Mouse (Mus musculus) mesoderm, embryonic 11.5 days (tissue): ENCODE data around the gene Matn3.

ENCODE experiments used
- DNase-seq: peaks from one replicate; pipeline ENCODE4 v3.0.0-alpha.2; 2012; ENCODE audit warnings: low read depth, low spot score

The Matn3 gene

DNA sequence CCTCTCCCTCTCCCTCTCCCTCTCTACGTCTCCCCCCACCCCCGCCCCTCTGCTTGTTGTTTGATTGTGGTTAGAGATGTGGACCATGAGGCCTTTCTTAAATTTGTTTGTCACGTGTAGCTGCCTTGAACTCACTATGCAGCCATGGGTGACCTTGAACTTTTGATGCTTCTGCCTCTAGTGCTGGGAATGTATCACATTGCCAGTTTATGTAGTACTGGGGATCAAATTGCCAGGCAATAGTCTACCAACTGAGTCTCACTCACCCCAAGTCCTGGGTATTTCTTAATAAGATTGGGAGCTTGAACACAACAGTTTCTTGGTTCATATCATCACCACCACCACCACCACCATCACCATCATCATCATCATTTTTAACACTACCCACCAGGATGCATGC lies 73.3 kb downstream of the Matn3 start:
- DNase-seq = no peak
